Mouse (Mus musculus): ENCODE measurements around the gene Nkd1.

The Nkd1 gene

DNA sequence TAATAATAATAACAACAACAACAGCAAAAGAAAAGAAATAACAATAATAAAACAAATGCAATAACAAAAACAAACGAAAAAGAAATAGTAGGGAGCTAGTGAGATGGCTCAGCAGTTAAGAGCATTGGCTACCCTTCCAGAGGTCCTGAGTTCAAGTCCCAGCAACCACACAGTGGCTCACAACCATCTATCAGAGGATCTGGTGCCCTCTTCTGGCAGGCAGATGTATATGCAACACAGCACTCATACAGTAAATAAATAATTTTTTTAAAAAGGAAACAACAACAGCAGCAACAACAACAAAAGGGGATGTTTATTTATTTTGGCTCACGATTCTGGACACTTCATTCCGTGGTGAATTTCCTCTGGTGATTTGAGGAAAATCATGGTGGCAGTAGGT, 98.4 kb downstream of the Nkd1 start:
- no peak for DNase-seq (ENCODE audit: low spot score)

DNA sequence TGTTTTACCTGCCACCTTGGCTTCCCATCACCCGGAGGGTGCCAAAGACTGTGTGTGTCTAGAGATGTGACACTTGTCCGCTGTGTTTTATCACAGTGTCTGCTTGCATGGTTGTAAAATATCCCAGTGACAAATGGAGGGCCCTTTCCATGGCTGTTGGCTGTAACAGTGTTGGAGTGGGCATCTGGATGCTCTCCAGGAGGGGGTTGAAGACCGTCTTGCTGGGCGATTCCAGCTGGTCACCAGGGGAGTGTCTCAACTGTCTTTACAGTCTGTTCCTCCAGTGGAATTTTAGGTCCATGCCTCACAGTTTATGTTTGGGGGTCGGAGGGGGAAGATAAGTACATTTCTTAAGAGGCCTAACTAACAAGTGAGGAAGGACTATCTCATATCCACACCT, 99.8 kb downstream of the Nkd1 start:
- DNase-seq (ENCODE audit: low spot score), result no peak

DNA sequence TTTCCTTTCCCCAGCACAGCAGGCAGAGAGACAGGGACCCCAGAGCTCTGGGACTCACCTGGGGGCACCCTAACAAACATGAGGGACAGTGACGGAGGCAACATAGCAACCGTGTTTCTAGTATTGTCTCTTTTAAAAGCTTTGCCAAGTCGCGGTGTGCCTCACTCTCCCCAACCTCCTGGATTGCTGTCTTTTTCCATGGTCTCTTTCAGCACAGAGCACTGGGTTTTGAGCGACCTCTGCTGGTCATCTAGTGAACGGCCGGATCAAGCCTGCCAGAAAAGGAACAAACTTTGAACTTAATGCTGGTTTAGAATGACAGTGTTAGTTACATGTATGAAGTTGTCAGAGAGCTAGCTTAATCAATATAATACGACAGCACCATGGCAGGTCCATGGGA, 100.3 kb downstream of the Nkd1 start:
- no peak for DNase-seq (ENCODE audit: low spot score)

DNA sequence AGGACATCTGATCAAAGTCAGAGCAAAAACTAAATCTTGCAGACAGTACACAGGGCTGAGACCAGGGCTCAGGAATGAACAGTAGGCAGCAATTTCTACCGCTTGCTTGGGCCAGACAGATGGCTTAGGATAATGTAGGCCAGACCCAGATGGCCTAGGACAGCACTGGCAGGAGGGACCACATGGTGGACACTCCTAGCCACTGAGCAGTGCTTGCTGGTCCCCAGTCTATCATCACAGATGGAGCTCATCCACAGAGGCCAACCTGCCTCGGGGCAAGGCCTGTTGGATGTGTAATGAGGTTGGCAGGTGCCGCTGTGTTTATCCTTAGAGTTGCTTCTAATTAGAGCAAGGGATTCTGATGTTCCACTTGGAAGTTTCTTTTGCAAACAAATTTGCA, 102.2 kb downstream of the Nkd1 start:
- no peak for DNase-seq (ENCODE audit: low spot score)

DNA sequence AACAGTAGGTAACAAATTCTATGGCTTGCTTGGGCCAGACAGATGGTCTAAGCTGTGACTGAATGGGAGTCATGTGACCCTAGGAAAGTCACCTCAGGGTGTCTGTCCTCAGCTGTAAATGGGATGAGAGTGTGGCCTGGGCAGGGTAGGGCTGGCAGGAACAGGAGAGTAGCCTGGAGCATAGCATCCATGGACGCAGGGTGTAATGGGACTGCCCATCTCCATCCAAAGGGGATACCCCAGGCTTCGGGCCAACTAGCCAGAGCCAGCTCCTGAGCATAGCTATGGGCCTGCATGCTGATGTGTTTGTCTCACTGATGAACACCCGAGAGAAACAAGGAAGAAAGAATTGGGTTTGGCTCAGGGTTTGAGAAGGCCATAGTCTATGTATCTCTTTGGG, 103.1 kb downstream of the Nkd1 start:
- DNase-seq (ENCODE audit: low spot score), result no peak

DNA sequence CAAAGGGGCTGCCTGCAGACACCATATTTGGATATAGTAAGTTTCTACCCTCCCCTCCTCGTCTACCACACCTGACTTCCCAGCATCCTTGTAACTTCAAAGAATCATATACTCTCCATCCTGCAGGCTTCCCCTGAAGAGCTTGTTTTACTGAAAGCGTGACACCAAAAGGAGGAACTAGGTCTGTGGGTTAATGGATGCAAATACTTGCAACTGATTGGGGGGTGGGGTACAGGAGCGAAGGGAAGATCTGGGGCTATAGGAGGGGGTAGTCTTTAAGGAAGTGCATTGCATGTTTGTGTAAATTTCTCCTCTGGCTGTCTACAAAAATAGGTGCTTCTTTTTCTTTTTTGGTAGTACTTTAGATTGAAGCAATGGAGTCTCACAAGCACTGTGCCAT, 105.3 kb downstream of the Nkd1 start:
- DNase-seq (ENCODE audit: low spot score), result no peak

DNA sequence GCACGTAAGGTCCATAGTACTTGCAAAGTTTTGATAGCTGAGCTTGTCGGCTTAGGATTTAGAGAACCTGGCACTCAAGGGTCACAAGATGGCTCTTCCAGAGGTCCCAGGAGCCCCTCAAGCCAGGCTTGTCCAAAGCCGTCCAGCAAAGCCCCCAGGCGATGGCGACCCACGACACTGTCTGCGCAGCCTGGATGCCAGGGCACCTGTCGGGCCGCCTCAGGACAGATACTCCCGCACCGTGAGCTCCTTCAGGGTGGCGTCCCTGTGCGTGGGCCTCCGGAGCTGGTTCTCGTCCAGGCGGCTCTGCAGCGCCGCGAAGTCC, 105.7 kb downstream of the Nkd1 start:
- no peak for DNase-seq (ENCODE audit: low spot score)

DNA sequence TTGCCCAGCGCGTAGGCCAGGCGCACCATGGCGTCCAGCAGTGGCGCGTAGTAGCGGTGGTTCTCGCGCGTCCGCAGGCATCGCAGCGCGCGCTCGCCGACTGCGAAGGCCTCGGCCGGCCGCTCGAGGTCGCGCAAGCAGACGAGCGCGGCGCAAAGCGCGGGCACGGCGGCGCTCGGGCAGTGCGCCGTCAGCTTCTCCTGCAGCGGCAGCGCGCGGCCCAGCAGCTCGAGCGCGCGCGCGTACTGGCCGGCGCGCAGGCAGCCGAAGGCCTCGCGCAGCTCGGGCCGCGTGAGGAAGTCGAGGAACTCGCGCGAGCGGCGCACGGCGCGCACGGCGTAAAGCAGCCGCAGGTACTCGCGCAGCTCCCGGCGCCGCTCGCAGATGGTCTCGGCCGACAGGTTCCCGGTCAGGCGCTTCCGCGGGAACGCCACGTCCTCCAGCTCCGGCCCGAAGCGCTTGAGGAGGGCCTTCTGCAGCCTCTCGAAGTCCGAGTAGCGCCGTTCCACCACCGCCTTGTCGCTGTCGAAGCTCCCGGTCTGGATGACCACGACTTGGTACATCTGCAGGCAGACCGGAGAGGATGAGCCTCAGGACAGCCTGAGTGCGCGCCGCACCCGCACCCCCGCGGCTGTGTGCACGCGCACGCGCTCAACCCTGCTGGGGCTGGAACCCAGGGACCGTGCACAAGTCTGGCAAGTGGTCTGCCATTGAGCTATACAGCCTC, 106.3 kb downstream of the Nkd1 start:
- DNase-seq (ENCODE audit: low spot score), result no peak

DNA sequence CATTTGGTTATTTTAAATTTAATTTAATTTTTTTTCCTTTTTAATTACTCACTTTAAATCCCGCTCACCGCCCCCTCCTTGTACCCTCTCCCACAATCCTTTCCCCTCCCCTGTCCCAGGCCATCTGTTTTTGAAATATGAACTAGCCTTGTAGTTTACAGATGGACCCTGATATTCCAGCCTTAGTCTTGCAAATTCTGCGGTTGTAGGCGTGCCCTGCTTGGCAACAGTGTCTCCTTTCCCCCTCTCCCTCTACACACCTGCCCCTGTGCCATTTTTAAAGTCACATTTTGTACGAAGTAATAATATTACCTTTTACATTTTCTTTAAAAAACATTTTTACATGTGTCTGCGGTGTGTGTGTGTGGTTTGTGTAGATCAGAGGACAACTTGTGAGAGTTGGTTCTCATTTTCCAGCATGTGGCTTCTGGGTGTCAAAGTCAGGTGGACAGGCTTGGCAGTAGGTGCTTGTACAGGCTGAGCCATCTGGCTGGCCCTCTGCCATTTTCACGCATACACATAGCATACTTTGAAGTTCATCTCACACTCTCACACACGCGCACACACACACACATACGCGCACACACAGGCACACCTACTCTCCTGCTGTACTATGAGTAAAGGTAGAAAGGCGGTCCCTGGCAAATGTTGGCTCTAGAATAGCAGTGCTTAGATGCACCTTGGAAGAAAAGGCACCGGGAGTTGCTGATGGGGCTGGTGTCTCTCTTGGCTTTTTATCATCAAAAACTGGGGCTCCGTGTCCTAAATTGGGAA, 107.0 kb downstream of the Nkd1 start:
- no peak for DNase-seq (ENCODE audit: low spot score)

DNA sequence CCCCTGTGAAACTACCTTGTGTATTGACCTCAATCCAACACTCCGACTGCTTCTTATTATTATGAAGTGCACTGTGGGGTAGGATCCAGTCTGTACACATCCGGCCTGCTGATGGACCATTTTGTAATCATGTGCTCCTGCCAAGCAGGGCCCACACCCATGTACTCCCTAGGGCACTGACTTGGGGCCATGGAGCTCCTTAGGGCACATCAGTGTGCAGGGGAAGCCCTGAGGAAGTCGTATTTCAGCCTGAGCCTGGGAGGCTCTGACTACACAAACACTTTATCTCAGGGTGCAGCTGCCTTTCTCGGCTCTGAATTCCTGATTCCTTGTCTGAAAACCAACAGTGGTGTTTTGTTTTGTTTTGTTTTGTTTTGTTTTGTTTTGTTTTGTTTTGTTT, 109.1 kb downstream of the Nkd1 start:
- DNase-seq (ENCODE audit: low spot score), result no peak

DNA sequence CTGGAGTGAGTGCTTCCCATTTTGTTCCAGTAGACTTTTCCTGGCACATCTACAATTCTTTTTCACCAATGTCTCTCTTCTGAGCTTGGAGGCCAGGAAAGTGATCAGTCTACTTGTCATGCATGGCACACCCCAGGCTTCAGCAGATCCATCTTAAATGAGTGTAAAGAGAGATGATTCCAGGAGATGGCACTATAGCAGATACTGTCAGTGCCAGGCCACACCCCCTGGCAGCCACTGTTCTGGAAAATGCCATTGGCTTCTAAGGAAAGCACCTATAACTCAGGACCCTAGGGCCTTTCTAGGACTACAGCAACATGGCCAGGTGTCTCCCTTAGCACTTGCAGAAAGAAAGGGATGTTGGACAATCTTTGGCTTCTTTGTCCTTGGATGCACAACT, 109.9 kb downstream of the Nkd1 start:
- DNase-seq (ENCODE audit: low spot score), result no peak

DNA sequence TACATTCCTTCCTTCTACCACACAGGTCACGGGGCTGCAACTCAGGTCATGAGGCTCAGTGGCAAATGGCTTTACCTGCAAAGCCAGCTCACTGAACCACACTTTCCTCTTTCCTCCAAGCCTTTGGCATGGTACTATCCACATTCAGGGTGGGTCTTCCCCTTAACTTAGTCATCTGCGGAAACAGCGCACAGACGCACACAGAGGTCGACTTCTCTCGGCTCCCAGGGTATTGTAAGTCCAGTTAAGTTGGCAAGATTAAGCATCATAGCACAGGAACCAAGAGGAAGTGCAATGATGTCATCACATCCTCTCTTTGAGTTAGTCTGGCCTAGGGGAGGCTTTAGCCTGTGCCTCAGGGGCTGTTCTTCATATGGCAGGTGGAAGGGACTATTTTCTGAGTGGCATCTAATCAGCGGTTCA, 112.2 kb downstream of the Nkd1 start:
- DNase-seq (ENCODE audit: low spot score), result no peak

DNA sequence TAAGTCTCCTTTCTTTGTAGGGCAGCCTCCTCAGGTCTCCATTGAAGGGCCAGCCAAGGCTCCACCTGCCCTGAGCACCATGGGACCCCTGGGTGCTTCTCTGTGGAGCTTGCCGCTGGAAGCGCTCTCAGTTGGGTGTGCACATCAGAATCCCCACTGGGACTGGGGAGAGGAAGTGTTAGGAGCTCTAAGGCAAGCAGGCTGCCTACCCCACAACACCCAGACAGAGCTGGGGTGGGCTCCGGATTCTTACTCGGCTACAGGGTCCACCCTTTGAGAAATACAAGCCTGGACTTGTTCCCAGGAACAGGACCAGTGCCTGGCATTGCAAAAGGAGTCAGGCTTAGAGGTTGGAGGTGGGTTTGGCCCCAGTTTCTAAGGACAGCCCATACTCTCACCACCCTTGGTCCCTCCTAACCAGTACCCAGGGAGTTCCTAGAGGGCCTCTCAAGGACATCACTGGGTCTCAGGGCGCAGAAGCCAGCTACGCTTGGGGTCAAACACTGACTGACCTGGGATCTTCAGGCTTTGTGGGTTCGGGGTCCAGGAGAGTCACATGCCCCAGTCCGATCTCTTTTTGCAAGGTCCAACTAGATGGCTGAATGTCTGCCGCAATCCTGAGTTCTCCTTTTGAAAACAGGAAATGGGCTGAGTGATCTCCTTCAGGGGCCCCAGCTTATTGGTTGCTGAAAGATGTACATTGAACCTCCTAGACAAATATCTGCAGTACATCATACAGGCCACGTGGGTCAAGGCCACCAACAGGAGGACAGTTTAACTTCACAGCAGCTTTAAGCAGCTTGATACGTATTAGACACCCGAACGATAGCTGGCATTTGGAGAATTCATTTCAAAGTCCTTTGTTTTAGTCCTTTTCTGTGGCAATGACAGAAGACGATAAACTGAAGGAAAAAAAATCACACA, 114.6 kb downstream of the Nkd1 start, which contains the start of gene Snx20:
Gene Snx20 (minus strand): TSS at position 655 of the 924 bp plus-strand sequence.
- no peak for DNase-seq (ENCODE audit: low spot score)

DNA sequence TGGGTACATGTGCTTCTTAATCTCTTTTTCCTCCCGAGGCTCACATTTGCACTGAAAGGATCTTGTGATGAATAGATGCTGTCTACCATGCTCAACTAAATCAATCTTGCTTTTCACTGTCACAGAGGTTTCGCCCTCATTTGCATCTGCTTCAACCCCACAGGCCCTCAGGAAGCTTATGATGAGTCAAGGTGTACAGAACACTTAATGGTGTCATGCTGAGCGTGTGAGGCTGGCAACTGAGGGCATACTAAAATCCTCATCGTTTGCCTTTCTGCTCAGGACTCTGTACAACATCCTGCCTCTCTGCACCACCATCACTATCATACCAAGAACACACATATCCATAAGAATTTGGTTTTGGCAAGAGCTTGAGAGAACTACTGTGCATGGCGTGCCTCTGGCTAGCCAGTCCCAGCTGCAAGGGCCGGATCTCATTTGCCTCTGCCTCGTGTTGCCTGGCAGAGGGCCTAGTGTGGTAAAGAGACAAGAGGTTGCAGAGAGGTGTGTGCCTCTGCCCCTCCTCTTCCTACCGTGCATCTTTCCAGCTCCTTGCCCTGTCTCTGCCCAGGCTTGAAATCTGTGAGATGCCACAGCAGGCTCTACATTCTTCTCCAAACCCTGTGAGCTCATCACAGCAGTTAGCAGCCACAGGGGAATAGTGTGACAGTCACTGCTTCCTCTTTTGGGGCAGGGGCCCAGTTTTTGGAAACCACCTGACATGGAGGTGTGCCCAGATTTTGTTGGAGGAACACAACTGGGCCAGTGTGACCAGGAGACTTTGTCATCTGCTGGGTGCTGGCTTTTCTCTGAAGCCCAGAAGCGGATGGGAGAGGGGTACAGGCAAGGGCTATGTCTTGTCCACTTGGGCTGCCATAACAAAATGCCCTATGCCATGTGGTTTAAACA, 116.2 kb downstream of the Nkd1 start:
- no peak for DNase-seq (ENCODE audit: low spot score)

DNA sequence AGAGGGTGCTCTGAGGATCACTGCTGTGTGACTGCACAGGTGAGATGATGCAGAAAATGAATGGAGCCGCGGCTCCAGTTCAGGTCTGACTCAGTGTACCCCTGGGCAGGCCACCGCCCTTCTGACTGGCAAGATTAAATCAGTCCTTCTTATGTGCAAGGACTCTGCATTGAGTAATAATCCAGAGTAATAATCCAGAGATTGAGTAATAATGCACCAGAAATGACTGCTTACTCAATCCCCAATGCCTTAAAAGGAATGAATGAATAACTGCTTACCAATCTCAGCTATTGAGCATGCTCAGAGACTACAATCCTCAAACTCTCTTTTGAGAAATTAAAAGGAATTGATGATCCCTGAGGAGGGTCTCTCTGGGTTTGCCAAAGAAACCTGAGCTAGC, 117.8 kb downstream of the Nkd1 start:
- no peak for DNase-seq (ENCODE audit: low spot score)

DNA sequence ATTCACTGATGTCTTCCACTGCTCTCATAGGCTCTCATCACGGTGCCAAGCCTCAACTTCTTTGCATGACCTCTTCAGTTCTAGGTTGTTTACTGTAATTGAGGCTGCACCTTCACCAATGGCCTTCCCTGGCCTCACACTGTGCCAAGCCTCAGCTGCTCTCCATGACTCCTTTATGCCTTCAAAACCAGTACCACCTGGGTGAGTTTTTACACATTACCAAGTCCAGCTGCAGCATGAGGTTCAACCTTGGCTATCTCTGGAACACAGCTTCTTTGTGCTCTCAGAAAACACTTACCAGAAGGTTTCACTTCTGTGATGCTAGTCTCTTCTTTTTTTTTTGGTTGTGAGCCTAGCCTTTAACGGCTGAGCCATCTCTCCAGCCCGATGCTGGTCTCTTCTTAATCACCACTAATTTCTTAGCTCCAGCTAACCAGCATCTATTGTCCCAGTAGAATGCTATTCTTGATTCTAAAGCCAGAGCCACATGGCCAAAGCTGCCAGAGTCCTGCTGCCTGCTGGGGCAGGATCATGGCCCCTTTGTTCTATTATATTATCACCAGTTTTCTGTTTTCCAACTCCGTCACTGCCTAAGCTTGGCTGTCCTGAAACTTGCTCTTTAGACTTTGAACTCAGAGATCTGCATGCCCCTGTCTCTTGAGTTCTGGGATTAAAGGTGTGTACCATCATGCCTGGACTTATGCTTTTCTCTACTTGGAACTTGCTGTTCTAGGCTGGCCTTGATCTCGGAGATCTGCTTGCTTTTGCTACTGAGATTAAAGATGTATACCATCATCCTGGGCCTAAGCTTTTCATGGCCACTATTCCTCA, 121.8 kb downstream of the Nkd1 start:
- DNase-seq (ENCODE audit: low spot score), result no peak
